Mouse (Mus musculus) adrenal gland, postnatal 10 days (tissue): ENCODE results near the gene Def8. TPM values are rescaled to one million over a fixed set of nuclear protein-coding genes. Genes with fewer than 3 reads are reported as not detected.
"Not testable (repeated sequence)": the region's sequence is repeated elsewhere in the genome, so short reads cannot be mapped to it uniquely, and the experiment has no call there.

Experiments
- DNase-seq: peaks from one replicate; pipeline ENCODE4 v3.0.0; 2021; ENCODE audit warnings: mixed read lengths
- total RNA-seq, 2 experiments: library from RNA; stranded (reverse); gene quantifications; 2 replicates each; pipeline ENCODE4 v1.2.3; 2021

Def8 gene
- total RNA-seq, 2 experiments from 2014 or later = 33.2 to 40.3 TPM

DNA sequence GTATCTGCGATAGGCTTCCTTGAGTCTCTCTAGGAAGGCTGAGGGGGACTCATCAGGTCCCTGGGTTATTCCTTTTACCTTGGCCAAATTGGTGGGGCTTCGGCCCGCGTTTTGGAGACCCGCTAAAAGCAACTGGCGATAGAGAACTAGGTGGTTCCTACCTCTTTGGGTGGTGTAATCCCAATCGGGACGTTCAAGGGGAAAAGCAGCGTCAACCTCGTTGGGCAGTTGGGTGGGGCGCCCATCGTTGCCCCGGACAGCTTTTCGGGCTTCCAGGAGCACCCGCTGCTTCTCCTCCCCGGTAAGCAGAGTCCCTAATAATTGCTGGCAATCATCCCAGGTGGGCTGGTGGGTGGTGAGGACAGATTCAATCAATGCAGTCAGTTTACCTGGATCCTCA lies 9.1 kb downstream of the Def8 start:
- no peak for DNase-seq

DNA sequence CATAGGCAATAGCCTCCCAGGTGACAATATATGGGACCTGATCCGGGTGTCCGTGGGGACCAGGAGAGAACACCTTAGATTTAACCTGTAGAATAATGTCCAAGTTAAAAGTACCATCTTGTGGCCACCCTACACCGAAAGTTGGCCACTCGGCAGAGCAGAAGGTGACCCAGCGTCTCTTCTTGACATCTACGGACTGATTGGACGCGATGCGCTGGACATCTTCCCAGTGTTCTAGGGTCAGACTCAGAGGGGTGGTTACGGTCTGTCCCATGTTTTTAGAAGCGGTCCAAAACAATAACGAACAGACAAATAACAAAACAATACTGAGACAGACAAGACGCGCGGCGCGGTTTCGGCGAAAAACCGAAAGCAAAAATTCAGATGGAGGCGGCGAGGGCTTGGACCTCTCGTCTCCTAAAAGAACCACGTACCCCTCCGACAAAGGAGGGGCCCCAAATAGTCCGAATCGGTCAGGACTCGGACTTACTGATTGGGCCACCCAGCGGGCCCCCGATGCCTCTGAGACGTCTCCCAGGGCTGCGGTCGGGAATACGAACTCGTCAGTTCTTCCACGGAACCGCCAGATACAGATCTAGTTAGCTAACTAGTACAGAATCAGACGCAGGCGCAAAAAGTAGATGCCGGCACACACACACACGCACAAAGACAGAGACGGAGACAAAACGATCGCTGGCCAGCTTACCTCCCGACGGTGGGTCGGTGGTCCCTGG lies 10.1 kb downstream of the Def8 start:
- DNase-seq = not testable (repeated sequence)

DNA sequence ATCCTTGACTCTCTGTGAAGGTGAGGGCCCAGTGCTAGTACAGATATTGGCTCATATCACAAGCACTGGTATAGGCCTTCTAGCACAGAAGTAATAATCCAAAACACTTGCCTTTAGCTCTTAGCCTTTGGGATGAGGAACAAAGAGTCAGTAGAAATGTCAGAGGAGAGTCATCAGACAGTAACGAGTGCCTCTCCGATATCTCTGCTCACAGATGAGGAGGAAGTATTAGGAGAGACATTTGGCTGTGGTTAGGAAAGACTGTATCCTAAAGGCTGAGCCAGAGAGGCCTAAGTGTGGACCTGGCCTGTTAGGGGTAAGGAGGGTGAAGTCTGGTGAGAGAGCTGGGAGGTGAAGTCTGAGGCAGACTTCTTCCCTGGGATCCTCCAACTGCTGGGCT lies 18.5 kb downstream of the Def8 start:
- DNase-seq = no peak

DNA sequence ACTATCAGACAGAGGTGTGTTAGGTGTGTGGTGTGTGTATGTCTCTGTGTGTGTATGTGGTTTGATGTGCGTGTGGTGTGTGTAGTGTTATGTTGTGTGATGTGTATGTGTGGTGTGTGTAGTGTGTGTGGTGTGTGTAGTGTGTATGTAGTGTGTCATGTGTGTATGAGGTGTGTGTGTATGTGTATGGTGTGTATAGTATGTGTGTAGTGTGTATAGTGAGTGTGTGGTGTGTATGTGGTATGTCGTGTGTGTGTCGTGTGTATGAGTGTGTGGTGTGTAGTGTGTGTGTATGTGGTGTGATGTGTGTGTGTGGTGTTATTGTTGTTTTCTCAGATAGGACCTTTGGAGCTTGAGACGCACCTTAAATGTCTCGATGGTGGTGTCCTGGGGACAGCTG lies 19.0 kb downstream of the Def8 start:
- no peak for DNase-seq

DNA sequence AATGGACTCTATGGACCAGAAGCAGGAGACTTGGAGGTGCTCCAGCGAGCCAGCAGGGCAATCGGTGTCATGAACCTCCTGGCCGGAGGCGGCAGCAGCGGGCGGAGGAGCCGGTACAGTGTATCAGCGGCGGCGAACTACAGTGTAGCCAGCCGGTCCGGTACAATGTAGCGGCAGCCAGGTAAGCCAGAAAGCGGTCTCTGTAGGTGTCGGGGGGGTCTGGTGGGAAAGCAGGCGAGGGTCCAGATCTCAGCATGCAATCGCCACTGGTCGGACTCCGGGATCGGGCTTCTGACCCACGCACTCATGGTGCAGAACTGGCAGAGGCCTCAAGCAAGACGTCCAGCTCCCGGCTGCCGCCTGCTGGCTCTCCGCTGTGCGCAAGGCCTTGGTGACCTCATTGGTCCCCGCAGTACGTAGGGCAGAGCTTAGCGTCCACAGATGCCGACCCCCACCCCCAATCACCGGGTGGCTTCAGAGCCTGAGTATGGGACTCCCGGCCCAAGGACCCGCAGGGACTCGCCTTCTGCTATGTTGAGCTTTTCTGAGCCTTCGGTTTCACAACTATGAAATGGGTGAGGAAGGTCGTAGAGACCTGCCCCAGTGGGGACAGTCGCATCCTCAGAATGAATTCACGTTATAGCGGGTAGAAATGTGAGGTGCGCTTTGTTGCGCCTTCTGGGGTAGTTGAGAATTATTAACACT lies 19.7 kb downstream of the Def8 start:
- DNase-seq = peak; percentile 98

DNA sequence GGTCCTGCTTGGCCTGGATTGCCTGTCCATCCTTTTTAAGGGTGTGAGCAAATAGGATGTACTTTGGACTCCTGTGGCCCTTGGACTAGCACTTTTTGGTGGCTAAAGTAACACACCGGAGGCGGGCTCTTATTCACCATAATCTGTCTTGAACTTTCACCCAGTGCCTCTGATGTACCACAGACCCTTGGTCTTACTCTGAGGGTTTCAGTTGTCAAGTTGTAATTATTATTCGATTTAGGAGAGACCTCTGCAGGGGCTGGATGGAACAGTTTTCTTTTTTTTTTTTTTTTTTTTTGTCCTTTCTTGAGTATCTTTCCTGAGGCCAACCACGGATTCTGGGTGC lies 20.2 kb downstream of the Def8 start:
- DNase-seq = no peak

DNA sequence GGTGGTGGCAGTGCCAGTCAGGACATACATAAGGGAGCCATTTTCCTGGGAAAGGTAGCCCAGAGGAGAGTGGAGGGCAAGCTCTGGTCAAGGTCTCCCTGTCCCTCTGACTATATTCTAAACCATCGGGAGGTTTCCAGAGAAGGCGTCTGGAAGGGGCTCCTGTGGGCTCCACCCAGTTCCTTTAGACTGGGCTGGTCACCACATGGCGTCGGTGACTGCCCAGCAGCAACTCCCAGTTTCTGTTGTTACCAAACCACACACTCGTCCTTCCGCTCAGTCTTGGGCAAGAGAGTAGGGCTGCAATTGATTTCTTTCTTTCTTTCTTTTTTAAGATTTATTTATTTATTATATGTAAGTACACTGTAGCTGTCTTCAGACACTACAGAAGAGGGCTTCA lies 20.8 kb downstream of the Def8 start:
- no peak for DNase-seq

DNA sequence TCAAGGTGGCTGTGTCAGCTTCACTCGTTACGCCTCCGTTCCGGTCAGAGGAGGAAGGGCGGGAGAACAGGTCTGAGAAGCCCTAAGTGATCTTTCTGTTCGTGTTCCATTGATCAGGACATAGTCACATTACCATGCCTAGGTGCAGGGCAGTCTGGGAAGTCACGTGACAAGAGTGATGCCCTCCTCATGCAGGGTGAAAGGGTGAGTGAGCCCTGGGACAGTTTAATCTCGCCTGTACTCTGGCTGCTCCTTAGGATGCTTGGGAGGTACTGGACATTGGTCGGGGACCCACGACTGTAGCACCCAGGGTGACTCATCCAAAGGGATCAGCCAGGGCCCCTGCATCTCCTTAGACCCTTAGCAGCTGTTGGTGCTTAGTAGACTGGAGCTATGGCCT lies 22.7 kb downstream of the Def8 start:
- no peak for DNase-seq

DNA sequence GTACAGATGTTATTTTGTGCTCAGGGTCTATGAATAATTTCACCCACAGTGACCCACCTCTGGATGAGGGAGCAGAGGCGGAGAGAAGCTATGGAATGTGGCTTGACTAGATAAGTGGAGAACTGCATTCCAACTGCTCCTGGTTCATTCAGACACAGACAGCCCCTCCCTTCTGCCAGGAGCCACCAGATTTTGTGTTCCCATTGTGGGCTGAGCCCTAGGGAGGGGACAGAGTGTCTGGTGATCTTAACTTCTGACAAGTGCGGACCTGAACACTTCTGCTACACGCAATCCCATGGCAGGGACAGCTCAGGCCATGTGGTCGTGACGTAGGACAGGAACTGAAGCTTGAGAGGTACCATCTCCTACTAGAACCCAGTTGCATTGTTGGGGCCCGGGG lies 23.5 kb downstream of the Def8 start:
- no peak for DNase-seq

DNA sequence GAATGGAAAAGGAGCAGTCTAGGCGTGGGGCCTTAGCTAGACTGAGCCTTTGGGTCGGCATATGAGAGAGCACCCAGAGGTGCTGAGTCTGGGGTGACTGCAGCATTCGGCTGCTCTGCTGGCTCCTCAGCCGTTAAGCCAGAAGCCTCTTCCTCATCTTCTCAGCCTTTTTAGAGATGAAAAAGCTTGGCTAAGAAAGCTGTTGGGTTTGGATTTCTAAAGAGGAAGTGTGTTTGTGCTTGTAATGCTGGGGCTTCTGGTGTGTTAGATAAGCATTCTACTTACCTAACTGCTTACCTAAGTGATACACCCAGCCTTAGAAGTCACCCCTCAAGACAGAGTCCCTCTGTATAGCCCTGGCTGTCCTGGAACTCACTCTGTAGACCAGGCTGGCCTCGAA lies 27.5 kb downstream of the Def8 start:
- no peak for DNase-seq

DNA sequence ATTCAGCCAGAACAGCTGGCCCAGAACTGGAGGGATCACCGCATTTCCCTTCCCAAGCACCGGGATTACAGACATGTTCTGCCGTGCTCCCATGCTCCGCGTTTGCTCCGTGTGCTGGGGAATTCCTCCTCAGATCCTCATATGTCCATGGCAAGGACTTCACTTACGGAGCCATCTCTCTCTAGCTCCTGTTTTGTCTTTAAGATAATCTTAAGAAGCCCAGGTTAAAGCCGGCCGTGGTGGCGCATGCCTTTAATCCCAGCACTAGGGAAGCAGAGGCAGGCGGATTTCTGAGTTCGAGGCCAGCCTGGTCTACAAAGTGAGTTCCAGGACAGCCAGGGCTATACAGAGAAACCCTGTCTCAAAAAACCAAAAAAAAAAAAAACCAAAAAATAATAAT lies 28.4 kb downstream of the Def8 start:
- not testable (repeated sequence) for DNase-seq

DNA sequence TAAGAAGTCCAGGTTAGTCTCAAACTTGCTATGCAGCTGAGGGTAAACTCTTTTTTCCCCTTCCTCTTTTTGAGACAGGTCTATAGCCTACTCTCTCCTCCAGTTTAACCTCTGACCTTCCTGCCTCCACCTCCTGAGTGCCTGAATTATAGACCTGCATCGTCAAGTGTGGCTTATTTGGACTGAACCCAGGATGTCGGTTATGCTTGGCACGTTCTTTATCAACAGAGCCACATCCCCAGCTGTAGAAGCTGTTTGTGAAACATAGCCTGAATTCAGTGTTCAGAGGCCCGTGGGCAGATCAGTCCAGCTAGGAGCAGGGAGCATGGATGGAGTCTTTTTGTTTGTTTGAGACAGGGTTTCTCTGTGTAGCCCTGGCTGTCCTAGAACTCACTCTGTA lies 28.8 kb downstream of the Def8 start:
- no peak for DNase-seq

DNA sequence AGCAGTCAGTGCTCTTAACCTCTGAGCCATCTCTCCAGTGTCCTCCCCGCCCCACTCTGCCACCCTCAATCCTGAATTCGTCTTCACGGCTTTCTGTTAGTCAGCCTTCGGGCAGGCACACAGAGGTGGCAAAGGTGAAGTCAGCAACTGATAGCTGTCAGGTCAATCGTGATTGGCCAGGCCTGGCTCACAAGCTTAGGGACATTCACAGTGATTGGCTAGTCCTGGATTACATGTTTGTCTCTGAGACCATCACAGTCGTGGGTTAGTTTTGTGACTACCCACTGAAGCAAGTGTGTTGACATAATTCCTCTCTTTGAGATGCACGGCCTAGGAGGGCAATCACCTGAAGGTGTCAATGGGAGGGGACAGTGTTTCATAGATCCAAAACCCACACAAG lies 30.0 kb downstream of the Def8 start:
- DNase-seq = no peak

DNA sequence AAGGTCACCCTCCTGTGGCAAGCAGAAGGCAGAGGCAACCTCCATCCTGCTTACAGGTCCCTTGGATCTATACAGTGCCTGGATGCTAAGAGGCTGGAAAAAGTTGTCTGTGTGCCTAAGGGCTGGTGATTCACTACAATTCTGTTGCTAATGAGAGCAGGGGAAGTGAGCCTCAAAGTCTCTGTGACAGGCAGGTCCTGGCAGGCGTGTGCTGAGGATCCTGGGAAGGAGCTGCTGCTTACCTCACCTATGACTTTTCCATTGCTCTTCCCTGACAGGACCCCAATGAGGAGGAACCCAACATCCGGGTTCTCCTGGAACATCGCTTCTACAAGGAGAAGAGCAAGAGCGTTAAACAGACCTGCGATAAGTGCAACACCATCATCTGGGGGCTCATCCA lies 30.6 kb downstream of the Def8 start:
- DNase-seq = no peak

DNA sequence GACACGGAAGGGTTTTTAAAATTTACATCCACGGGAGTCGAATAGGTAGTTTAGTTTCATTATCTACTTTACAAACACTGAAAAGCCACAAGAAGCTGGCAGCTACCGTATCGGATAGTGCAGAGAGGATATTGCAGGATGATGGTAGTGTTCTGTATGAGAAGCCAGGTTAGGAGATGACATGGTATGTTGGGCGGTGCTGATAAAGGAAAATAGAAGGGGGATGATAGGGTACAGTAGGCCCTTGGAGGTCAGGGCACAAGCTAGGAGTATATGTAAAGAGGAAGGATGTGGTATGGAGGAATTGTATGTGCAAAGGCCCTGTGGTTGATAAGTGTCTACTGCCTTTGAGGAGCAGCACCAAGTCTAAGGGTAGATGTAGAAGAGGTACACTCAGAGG lies 31.2 kb downstream of the Def8 start:
- no peak for DNase-seq

DNA sequence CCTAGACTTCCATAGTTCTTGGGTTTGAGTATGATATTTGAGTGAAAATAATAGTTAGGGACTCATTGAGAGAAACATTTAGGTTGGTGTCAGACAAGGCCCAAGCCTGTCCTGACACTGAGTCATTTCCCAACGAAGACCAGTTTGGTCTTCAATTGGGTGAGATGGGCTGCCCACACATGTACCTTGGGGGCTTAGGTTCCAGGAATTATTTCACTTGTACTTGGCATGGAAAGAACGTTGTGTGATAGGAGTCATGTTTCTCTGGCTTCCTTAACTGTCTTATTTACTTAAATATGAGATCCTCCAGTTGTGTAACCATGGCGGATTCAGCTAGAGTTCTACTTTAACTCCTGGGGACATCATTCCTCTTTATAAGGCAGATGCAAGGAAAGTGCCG lies 40.3 kb downstream of the Def8 start:
- DNase-seq = no peak

DNA sequence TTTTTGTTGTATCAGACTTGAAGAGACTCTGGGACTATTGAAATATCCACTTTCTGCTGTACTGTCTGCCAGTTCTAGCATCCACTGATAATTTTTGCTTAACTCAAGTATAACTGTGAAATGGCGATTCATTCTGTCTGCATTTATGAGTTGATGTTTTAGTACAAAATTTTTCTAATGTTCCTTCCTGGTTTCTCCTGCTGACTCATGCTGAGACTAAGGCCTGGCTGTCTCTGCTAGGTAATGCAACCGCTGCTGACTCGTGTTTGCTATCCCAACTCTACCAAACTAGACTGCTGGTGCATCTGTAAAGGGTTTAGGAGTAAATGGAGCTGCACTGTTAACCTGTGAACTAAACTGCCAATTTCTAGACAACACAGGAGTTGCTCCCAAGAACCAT lies 44.1 kb downstream of the Def8 start:
- no peak for DNase-seq

DNA sequence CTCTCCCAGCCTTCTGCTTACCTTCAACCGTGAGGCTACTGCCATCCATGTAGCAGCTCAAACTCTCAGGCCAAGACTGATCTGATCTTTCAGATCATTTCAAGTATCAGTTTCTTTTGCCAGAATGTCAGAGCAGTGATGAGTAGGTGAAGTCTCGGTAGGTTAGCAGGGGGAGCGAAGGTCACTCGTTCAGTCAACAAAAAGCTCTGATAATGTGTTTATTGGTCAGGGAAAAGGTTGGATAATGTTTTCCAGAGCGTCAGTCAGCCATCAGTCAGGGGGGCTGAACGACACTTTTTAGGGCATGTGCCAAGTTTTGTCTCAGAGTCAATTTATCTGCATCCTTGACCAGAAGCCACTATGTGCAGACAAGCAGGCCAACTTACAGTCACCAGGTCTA lies 49.7 kb downstream of the Def8 start:
- not testable (repeated sequence) for DNase-seq

DNA sequence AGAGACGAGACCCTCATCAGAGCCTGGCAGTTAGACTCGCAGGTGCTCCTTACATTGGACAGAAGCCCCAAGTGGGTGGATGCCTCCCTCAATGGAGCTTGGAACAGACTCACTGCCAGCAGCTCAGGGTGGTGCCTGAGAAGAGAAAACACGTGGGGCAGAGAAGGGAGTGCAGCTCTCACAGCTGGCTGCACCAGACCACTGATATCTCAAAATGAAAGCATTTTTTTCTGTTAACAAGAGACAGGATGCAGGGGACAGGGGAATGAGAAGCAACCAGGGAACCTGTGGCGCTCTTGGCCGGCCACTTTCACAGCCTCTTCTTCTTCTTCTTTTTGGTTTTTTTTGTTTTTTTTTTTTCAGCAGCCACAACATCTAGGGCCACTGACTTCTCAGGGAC lies 51.2 kb downstream of the Def8 start:
- not testable (repeated sequence) for DNase-seq

DNA sequence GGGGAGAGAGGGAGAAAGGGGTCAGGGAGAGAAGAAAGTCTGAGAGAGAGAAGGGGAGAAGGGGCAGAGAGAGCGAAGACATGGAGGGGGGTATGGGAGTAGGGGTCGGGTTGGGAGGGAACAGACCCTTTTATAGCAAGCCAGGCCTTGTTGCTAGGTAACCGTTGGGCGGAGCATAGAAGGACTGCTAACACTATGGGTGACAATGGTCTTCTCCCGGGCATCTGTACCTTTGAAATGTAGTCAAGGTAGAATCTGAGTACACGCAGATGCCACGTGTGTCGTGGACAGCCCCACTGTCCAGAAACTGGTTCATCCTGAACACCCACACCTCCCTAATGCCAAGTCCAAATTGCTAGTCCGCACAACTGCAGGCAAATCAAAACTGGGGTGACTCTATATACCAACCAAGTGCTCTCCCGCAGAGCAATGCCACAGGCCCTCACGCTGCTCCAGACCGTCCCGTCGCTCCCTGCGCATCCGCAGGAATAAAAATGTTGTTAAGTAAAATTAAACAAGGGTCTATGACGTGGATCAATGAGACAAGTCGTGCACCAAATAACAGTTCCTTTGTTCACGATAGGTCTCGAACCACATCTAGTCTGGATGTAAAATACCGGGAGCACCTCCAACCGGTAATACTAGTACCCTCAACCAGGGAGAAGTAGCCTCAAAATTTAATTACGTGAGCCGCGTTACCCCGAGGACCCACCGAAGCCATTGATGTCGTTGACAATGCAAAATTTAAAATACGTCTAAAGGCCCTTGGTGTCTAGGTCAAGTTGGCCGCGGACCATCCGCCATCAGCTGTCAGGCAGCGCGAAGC lies 53.8 kb downstream of the Def8 start:
- DNase-seq = no peak

DNA sequence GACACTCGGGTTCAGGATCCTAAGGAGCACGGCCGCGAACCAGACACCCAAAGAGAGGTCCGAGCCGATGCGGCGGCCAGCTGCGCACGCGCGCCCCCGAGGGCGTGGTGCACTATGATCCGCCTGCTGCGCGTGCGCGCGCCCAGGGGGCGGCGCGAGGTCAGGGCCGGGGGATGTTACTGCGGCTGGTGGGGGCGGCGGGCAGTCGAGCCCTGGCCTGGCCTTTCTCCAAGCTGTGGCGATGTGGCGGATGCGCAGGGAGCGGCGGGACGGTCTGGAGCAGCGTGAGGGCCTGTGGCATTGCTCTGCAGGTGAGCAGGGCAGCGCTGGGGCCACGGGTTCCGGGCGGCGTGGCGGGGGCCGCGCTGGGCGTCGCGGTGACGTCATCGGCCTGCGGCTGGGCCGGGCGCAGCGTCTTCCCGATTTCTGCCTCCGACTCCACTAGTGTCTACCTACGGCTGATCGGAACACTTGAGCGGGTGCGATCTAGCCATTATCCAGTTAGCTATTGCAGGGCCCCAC lies 54.5 kb downstream of the Def8 start, which contains the start of gene Afg3l1:
TSS of gene Afg3l1 (plus strand) at position 167 of the 522 bp plus-strand sequence.
- DNase-seq = peak; percentile 96

DNA sequence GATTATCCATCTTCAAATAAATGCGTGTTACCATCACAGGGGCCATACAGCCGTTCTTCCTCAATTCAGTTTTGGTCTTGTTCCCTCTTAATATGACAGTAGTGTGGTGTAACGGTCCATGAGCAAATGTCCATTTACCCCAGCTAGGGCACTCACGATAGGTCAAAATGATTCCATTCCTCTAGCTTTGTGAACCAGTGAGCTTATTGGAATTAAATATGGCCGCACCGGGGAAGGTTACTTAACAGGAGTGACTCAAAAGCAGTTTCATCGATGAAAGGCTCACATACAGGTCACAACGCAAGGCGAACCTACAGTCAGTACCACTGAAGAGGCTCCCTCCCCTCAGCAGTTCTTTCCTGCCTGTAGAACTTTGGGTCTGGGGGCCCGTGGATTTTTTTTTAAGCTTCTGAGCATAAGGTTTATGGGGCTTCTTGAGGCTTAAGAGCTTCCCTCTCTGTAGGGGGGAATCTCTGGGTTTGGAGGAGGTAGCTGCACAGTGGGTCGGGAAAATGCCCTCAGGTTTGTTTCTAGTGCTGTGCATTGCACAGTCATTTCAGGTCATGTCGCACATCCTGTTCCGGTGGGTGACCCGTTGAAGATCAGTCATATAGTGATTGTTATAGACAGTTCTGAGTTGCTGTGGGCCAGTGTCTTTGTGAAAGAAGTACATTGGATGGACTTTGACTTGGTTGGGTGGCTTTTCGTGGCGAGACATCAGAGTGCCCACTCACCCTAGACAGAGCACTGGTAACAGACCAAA lies 55.3 kb downstream of the Def8 start:
- DNase-seq = no peak
